Mouse (Mus musculus): ENCODE results near the gene Ctsr. TPM values are rescaled to one million over a fixed set of nuclear protein-coding genes. Genes with fewer than 3 reads are reported as not detected.
"Not testable (repeated sequence)": the region's sequence is repeated elsewhere in the genome, so short reads cannot be mapped to it uniquely, and the experiment has no call there.

Gene Ctsr
- not detected in 2 replicates for polyA plus RNA-seq (2015; fragmentation: Nextera tagmentation; extraction: Ambion mirVana)

GRCm38 (mm10) chr13:61164156-61164555, at the start of gene Ctsr:
Ctsr (minus strand) TSS chr13:61164256.
- no peak within 1 kb of the TSS for H3K4me3 ChIP-seq (ENCODE audit: low read depth, low read length)
- no peaks in the 10 kb centered on the region for H3K9me3 ChIP-seq (replicated peaks; ENCODE audit: control insufficient read depth, low read length)
- H3K27me3 ChIP-seq (ENCODE audit: control insufficient read depth, insufficient read depth, low read depth, low read length): no peaks in the 10 kb centered on the region
- ATAC-seq (ENCODE audit: low read depth): no peak
- no peak within 1 kb of the TSS for H3K4me2 ChIP-seq (ENCODE audit: low read depth, low read length)
- H3K9ac ChIP-seq (ENCODE audit: low read depth, low read length): no peak within 1 kb of the TSS
- no peaks in the 10 kb centered on the region for H3K4me1 ChIP-seq (ENCODE audit: control insufficient read depth, low read depth, low read length)
- WGBS (ENCODE audit: insufficient replicate concordance): 47% methylated on average over 1 of the region's 1 CpGs
- no peaks in the 10 kb centered on the region for H3K36me3 ChIP-seq (ENCODE audit: control insufficient read depth, insufficient read depth)
- no peak within 1 kb of the TSS for H3K27ac ChIP-seq (ENCODE audit: low read length)

GRCm38 (mm10) chr13:61203310-61203709, 39.3 kb upstream of the Ctsr start, which contains the start of gene Cts6:
Cts6 (minus strand) TSS chr13:61203410.
- Histone ChIP-seq H3K27me3 (ENCODE audit: control insufficient read depth, insufficient read depth, low read depth, low read length) (no peaks in the 10 kb centered on the region), H3K4me2 (ENCODE audit: low read depth, low read length) (no peak within 1 kb of the TSS), H3K9me3 (replicated peaks; ENCODE audit: control insufficient read depth, low read length) (peaks cover 2% of the 10 kb centered on the region; the same call in 1 of the 2 replicates), H3K9ac (ENCODE audit: low read depth, low read length) (no peak within 1 kb of the TSS), H3K4me3 (ENCODE audit: low read depth, low read length) (no peak within 1 kb of the TSS), H3K4me1 (ENCODE audit: control insufficient read depth, low read depth, low read length) (no peaks in the 10 kb centered on the region), H3K27ac (ENCODE audit: low read length) (no peak within 1 kb of the TSS), H3K36me3 (ENCODE audit: control insufficient read depth, insufficient read depth) (no peaks in the 10 kb centered on the region)
- ATAC-seq (ENCODE audit: low read depth): no peak
- 66% methylated on average over 3 of the region's 3 CpGs for WGBS (ENCODE audit: insufficient replicate concordance)

GRCm38 (mm10) chr13:61185151-61185933, 21.3 kb upstream of the Ctsr start:
- H3K4me1 ChIP-seq (ENCODE audit: control insufficient read depth, low read depth, low read length); H3K9ac ChIP-seq (ENCODE audit: low read depth, low read length); H3K9me3 ChIP-seq (replicated peaks; ENCODE audit: control insufficient read depth, low read length); H3K27me3 ChIP-seq (ENCODE audit: control insufficient read depth, insufficient read depth, low read depth, low read length); H3K4me2 ChIP-seq (ENCODE audit: low read depth, low read length); H3K36me3 ChIP-seq (ENCODE audit: control insufficient read depth, insufficient read depth); H3K27ac ChIP-seq (ENCODE audit: low read length); H3K4me3 ChIP-seq (ENCODE audit: low read depth, low read length); ATAC-seq (ENCODE audit: low read depth): not testable (repeated sequence)
- 52% methylated on average over 5 of the region's 5 CpGs for WGBS (ENCODE audit: insufficient replicate concordance)

DNA sequence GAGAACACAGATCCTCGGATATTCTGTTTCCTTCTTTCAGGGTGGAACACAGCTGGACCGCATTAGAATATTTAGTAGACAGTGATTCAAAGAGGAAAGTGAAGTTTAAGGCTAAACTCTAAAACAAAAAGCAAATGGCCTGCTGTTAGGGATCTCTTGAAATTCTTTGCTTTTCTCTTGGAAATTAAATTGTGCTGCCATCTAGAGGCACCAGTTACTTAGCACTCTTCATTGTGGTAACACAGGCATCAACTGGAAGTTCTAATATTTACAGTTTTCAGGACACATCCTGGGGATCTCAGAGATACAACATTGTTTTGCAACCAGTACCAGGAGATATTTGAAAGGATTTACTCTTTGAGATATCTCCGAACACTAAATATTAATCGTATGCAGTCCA, 566 bp upstream of the Ctsr start:
- no peak for ATAC-seq (ENCODE audit: low read depth)
- H3K9me3 ChIP-seq (replicated peaks; ENCODE audit: control insufficient read depth, low read length): no peaks in the 10 kb centered on the region
- WGBS (ENCODE audit: insufficient replicate concordance): 58% methylated on average over 4 of the region's 4 CpGs
- H3K27me3 ChIP-seq (ENCODE audit: control insufficient read depth, insufficient read depth, low read depth, low read length): no peaks in the 10 kb centered on the region
- no peaks in the 10 kb centered on the region for H3K36me3 ChIP-seq (ENCODE audit: control insufficient read depth, insufficient read depth)
- no peak overlapping the region for H3K4me2 ChIP-seq (ENCODE audit: low read depth, low read length)
- H3K4me3 ChIP-seq (ENCODE audit: low read depth, low read length): no peak overlapping the region
- H3K27ac ChIP-seq (ENCODE audit: low read length): no peak overlapping the region
- no peak overlapping the region for H3K9ac ChIP-seq (ENCODE audit: low read depth, low read length)
- H3K4me1 ChIP-seq (ENCODE audit: control insufficient read depth, low read depth, low read length): no peaks in the 10 kb centered on the region

Other genes with a start within 250 kb of the Ctsr start
- gene Gm49393, start 228.7 kb downstream of the Ctsr start, polyA plus RNA-seq (2015; fragmentation: Nextera tagmentation; extraction: Ambion mirVana): not detected in 2 replicates
- gene Gm49391, start 227.7 kb downstream of the Ctsr start, polyA plus RNA-seq (2015; fragmentation: Nextera tagmentation; extraction: Ambion mirVana): 1.9 and 2.5 TPM in 2 replicates
- 21.5 and 25.4 TPM in 2 replicates for gene Ctla2a, start 227.6 kb downstream of the Ctsr start, polyA plus RNA-seq (2015; fragmentation: Nextera tagmentation; extraction: Ambion mirVana)
- gene Tpbpa, start 222.3 kb downstream of the Ctsr start, polyA plus RNA-seq (2015; fragmentation: Nextera tagmentation; extraction: Ambion mirVana): not detected in 2 replicates
- not detected in 2 replicates for gene Ctsj, start 158.3 kb downstream of the Ctsr start, polyA plus RNA-seq (2015; fragmentation: Nextera tagmentation; extraction: Ambion mirVana)
- not detected in 2 replicates for gene Ctsq, start 123.6 kb downstream of the Ctsr start, polyA plus RNA-seq (2015; fragmentation: Nextera tagmentation; extraction: Ambion mirVana)
- gene Cts6, start 39.2 kb upstream of the Ctsr start, polyA plus RNA-seq (2015; fragmentation: Nextera tagmentation; extraction: Ambion mirVana): not detected in 2 replicates
- gene Cts8, start 91.1 kb upstream of the Ctsr start, polyA plus RNA-seq (2015; fragmentation: Nextera tagmentation; extraction: Ambion mirVana): not detected in 2 replicates
- gene Gm49398, start 124.6 kb upstream of the Ctsr start, polyA plus RNA-seq (2015; fragmentation: Nextera tagmentation; extraction: Ambion mirVana): not detected in 2 replicates
- gene Cts7, start 193.9 kb upstream of the Ctsr start, polyA plus RNA-seq (2015; fragmentation: Nextera tagmentation; extraction: Ambion mirVana): not detected in 2 replicates